Mouse (Mus musculus) forebrain, embryonic 10.5 days (tissue): ENCODE measurements around the gene Olfr519. TPM values are rescaled to one million over a fixed set of nuclear protein-coding genes. Genes with fewer than 3 reads are reported as not detected.

ENCODE experiments used
- DNase-seq: peaks from one replicate; pipeline ENCODE4 v3.0.0-alpha.2; 2017; ENCODE audit warnings: low spot score; ENCODE audit errors: extremely low spot score
- H3K27ac ChIP-seq: fragments of 300-500 bp; sonication (generic); 2 replicates; pipeline ENCODE4 v1.5.1; 2016; ENCODE audit warnings: mild to moderate bottlenecking
- H3K27me3 ChIP-seq: fragments of 300-500 bp; sonication (generic); 2 replicates; pipeline ENCODE4 v1.6.1; 2016; ENCODE audit warnings: mild to moderate bottlenecking; ENCODE audit not compliant: poor library complexity, severe bottlenecking
- H3K36me3 ChIP-seq: fragments of 300-500 bp; sonication (generic); replicated peaks from 2 replicates; pipeline ENCODE4 v1.6.1; 2016; ENCODE audit warnings: mild to moderate bottlenecking, moderate library complexity
- H3K4me1 ChIP-seq: fragments of 300-500 bp; sonication (generic); 2 replicates; pipeline ENCODE4 v1.6.1; 2016
- H3K4me3 ChIP-seq: fragments of 300-500 bp; sonication (generic); 2 replicates; pipeline ENCODE4 v1.5.1; 2016; ENCODE audit warnings: mild to moderate bottlenecking, moderate library complexity
- H3K9me3 ChIP-seq: fragments of 300-500 bp; sonication (generic); 2 replicates; pipeline ENCODE4 v1.6.1; 2016; ENCODE audit warnings: mild to moderate bottlenecking, moderate library complexity
- WGBS: fragments of 180-500 bp; shearing (Covaris S2); methylation state at CpG from one replicate; pipeline ENCODE4 v1.1.7; 2016; 5-methylcytosine and 5-hydroxymethylcytosine counted together
- polyA plus RNA-seq: library from polyadenylated mRNA; unstranded; fragments of >200 nt; fragmentation: Nextera tagmentation; extraction: Ambion mirVana; gene quantifications from 2 replicates; pipeline ENCODE4 v1.2.1, GENCODE M21; 2016

The Olfr519 gene
- polyA plus RNA-seq, 1 experiment from 2014 or later: not detected

- Histone ChIP-seq H3K27ac (no peak within 1 kb of the TSS), H3K4me3 (no peak within 1 kb of the TSS), H3K9me3 (no peaks in the 10 kb centered on the region), H3K36me3 (no peaks in the 10 kb centered on the region), H3K4me1 (no peaks in the 10 kb centered on the region), H3K27me3 (no peaks in the 10 kb centered on the region)
- no peak for DNase-seq
- 70% methylated on average over 2 of the region's 2 CpGs for WGBS
Observed at GRCm38 (mm10) chr7:108872279-108872678, 21.9 kb downstream of the Olfr519 start, which contains the start of gene Olfr517. TSS of gene Olfr517 (minus strand) at chr7:108872379.

DNA sequence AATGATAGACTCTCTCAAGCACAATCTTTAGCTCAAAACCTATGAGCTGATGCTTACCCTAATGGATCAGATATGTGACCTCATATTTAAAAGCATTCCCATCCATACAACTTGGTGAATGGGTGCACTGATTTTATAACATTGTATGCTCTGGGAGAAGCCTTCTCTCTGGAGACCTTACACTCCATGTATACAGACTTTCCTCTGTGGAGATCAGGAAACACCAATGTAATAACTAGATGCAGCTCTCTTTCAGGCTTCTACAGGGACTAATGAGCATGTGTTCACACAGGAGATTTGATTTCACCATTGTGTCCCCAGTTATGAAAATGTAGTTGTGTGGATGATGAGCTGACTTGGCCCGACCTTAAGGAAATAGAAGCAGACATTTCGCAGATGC lies 43.8 kb downstream of the Olfr519 start, which contains the start of gene Olfr516:
Gene Olfr516, minus strand, starts transcription at position 101 of the 400 bp plus-strand sequence.
- Histone ChIP-seq H3K9me3 (no peaks in the 10 kb centered on the region), H3K4me1 (no peaks in the 10 kb centered on the region), H3K4me3 (no peak within 1 kb of the TSS), H3K27me3 (no peaks in the 10 kb centered on the region), H3K36me3 (no peaks in the 10 kb centered on the region), H3K27ac (no peak within 1 kb of the TSS)
- 96% methylated on average over 2 of the region's 2 CpGs for WGBS
- DNase-seq: no peak

Other genes with a start within 250 kb of the Olfr519 start
- not detected in 2 replicates for gene Olfr509, start 242.5 kb downstream of the Olfr519 start, polyA plus RNA-seq
- gene Olfr510, start 228.0 kb downstream of the Olfr519 start, polyA plus RNA-seq: not detected in 2 replicates
- not detected in 2 replicates for gene Olfr512, start 181.1 kb downstream of the Olfr519 start, polyA plus RNA-seq
- not detected in 2 replicates for gene Olfr513, start 143.4 kb downstream of the Olfr519 start, polyA plus RNA-seq
- not detected in 2 replicates for gene Olfr514, start 68.4 kb downstream of the Olfr519 start, polyA plus RNA-seq
- gene Olfr516, start 43.9 kb downstream of the Olfr519 start, polyA plus RNA-seq: not detected in 2 replicates
- gene Olfr517, start 22.0 kb downstream of the Olfr519 start, polyA plus RNA-seq: not detected in 2 replicates
- not detected in 2 replicates for gene Olfr518, start 9.4 kb downstream of the Olfr519 start, polyA plus RNA-seq
- gene Nlrp10, start 35.8 kb upstream of the Olfr519 start, polyA plus RNA-seq: 0.04 TPM in 1 of 2 replicates, not detected in the other
- 71.7 and 74.4 TPM in 2 replicates for gene Eif3f, start 40.0 kb upstream of the Olfr519 start, polyA plus RNA-seq
- 5.2 and 5.3 TPM in 2 replicates for gene Tub, start 55.9 kb upstream of the Olfr519 start, polyA plus RNA-seq
- gene Ric3, start 188.9 kb upstream of the Olfr519 start, polyA plus RNA-seq: 17.3 and 18.7 TPM in 2 replicates